Mouse (Mus musculus) lung, adult 2 months (tissue): ENCODE results near the gene BC028528. TPM values are rescaled to one million over a fixed set of nuclear protein-coding genes. Genes with fewer than 3 reads are reported as not detected.
A peak's percentile ranks its signal among the peaks of the same experiment; 100 is the strongest.
"Not testable (repeated sequence)": the region's sequence is repeated elsewhere in the genome, so short reads cannot be mapped to it uniquely, and the experiment has no call there.

Source experiments
- DNase-seq: peaks from one replicate; pipeline ENCODE4 v3.0.0; 2022
- H3K4me1 ChIP-seq: fragments of 200-500 bp; 2 replicates; pipeline ENCODE4 v1.6.1; 2011; ENCODE audit warnings: low read length; ENCODE audit not compliant: control insufficient read depth, insufficient read depth
- H3K4me3 ChIP-seq: fragments of 200-500 bp; replicated peaks from 2 replicates; pipeline ENCODE3; 2011; ENCODE audit warnings: low read depth, mild to moderate bottlenecking, control low read depth, low read length; ENCODE audit errors: extremely low read depth
- CTCF ChIP-seq: fragments of 200-500 bp; IDR thresholded peaks from 2 replicates; pipeline ENCODE4 v1.5.1; 2011; ENCODE audit warnings: mild to moderate bottlenecking, low read length, control low read depth; ENCODE audit not compliant: insufficient read depth
- POLR2A ChIP-seq: fragments of 200-500 bp; IDR thresholded peaks from 2 replicates; pipeline ENCODE4 v1.6.1; 2011; ENCODE audit warnings: low read depth, mild to moderate bottlenecking, control low read depth, low read length, borderline replicate concordance; ENCODE audit errors: extremely low read depth
- WGBS: fragments of 180-500 bp; shearing (Covaris S2); methylation state at CpG from one replicate; pipeline ENCODE4 v1.1.7; 2018; 5-methylcytosine and 5-hydroxymethylcytosine counted together
- polyA plus RNA-seq: library from polyadenylated mRNA; depleted of rRNA; stranded (reverse); fragments of >200 nt; gene quantifications from 2 replicates; pipeline ENCODE4 v1.2.3, GENCODE M21; 2012

The BC028528 gene
- polyA plus RNA-seq, 1 experiment: 113 TPM

- DNase-seq: peak; percentile 62
- H3K4me1 ChIP-seq: peaks cover 6% of the 10 kb centered on the region; the same call in 1 of the 2 replicates
- TF ChIP-seq CTCF (no peak), POLR2A (peak; percentile 27; the same call in 1 of the 2 replicates)
- peak overlapping the region; percentile 68 for H3K4me3 ChIP-seq
- 2% methylated on average over 16 of the region's 16 CpGs for WGBS
These were observed 2.7 kb upstream of the BC028528 start for GRCm38 (mm10) chr3:95894317-95895160.

- not testable (repeated sequence) for H3K4me1 ChIP-seq
- under 1% methylated on average over 27 of the region's 43 CpGs for whole genome bisulfite sequencing
- H3K4me3 ChIP-seq: peak within 1 kb of the TSS; percentile 68
- TF ChIP-seq POLR2A: peak; percentile 34; the same call in 1 of the 2 replicates
- DNase-seq: peak; percentile 93
These were observed 2.0 kb upstream of the BC028528 start, which contains the start of gene Aph1a for GRCm38 (mm10) chr3:95893606-95894316. Gene Aph1a, plus strand, starts transcription at chr3:95893969.

GRCm38 (mm10) chr3:95893126-95893525 is 1.3 kb upstream of the BC028528 start:
- TF ChIP-seq CTCF (no peak), POLR2A (no peak; the same call in 1 of the 2 replicates)
- DNase-seq: no peak
- H3K4me1 ChIP-seq: peaks cover 6% of the 10 kb centered on the region; the same call in 1 of the 2 replicates
- WGBS: 5% methylated on average over 7 of the region's 7 CpGs
- peak overlapping the region; percentile 27 for H3K4me3 ChIP-seq

- Histone ChIP-seq H3K4me3 (peak overlapping the region; percentile 66), H3K4me1 (peaks cover 6% of the 10 kb centered on the region; the same call in 1 of the 2 replicates)
- TF ChIP-seq CTCF (no peak), POLR2A (no peak)
- 23% methylated on average over 11 of the region's 11 CpGs for WGBS
- DNase-seq: no peak
These were observed 554 bp upstream of the BC028528 start for GRCm38 (mm10) chr3:95892066-95893052.

- no peaks in the 10 kb centered on the region; the same call in 1 of the 2 replicates for H3K4me1 ChIP-seq
- peak overlapping the region; percentile 30 for H3K4me3 ChIP-seq
- TF ChIP-seq POLR2A (no peak), CTCF (no peak)
- DNase-seq: no peak
- 51% methylated on average over 3 of the region's 3 CpGs for WGBS
These were observed 2.1 kb downstream of the BC028528 start for GRCm38 (mm10) chr3:95889664-95890063.

GRCm38 (mm10) chr3:95887596-95887995 is 4.2 kb downstream of the BC028528 start:
- Histone ChIP-seq H3K4me3 (no peak overlapping the region), H3K4me1 (no peaks in the 10 kb centered on the region; the same call in 1 of the 2 replicates)
- TF ChIP-seq CTCF (no peak), POLR2A (peak; percentile 41; the same call in 1 of the 2 replicates)
- 59% methylated on average over 4 of the region's 4 CpGs for WGBS
- DNase-seq: no peak

GRCm38 (mm10) chr3:95884400-95884799 is 7.4 kb downstream of the BC028528 start:
- Histone ChIP-seq H3K4me1 (peaks cover 3% of the 10 kb centered on the region; the same call in 1 of the 2 replicates), H3K4me3 (no peak overlapping the region)
- TF ChIP-seq CTCF: no peak
- no peak for TF ChIP-seq POLR2A
- WGBS: 86% methylated on average over 5 of the region's 5 CpGs
- DNase-seq: no peak

- peaks cover 3% of the 10 kb centered on the region; the same call in 1 of the 2 replicates for H3K4me1 ChIP-seq
- H3K4me3 ChIP-seq: peak overlapping the region; percentile 61
- WGBS: 2% methylated on average over 24 of the region's 24 CpGs
- TF ChIP-seq POLR2A: no peak
- TF ChIP-seq CTCF: peak; percentile 57
- DNase-seq: peak; percentile 57
These were observed 8.9 kb downstream of the BC028528 start for GRCm38 (mm10) chr3:95882816-95883425.
